Mouse (Mus musculus) embryo, embryonic 11.5 days (tissue): ENCODE measurements at regions not wholly inside any gene's neighbourhood (a gene's known extent, or its start where the extent isn't known, plus 50 kb on each side); places are given as distances from the start of the nearest gene placed in this dataset.

ENCODE experiments used
- DNase-seq: peaks from one replicate; pipeline ENCODE4 v3.0.0-alpha.2; 2012; ENCODE audit warnings: low read depth, low spot score

- DNase-seq, result peak; percentile 58
Observed at GRCm38 (mm10) chr6:139391307-139391706, 110.5 kb downstream of the Rergl start.

- no peak for DNase-seq
Observed at GRCm38 (mm10) chr6:139350939-139351338, 150.8 kb downstream of the Rergl start.

- no peak for DNase-seq
Observed at GRCm38 (mm10) chr6:139325226-139325625, 176.6 kb downstream of the Rergl start.

- no peak for DNase-seq
Observed at GRCm38 (mm10) chr6:139307651-139308050, 194.1 kb downstream of the Rergl start.

GRCm38 (mm10) chr6:139304306-139304705 is 197.5 kb downstream of the Rergl start:
- no peak for DNase-seq

GRCm38 (mm10) chr6:139295701-139296100 is 206.1 kb downstream of the Rergl start:
- DNase-seq, result no peak

- DNase-seq, result no peak
Observed at GRCm38 (mm10) chr6:139279093-139279492, 222.7 kb downstream of the Rergl start.

GRCm38 (mm10) chr6:139275512-139275911 is 226.3 kb downstream of the Rergl start:
- DNase-seq, result peak; percentile 0

- no peak for DNase-seq
Observed at GRCm38 (mm10) chr6:139253704-139254103, 248.1 kb downstream of the Rergl start.

- peak; percentile 56 for DNase-seq
Observed at GRCm38 (mm10) chr6:139248920-139249547, 252.7 kb downstream of the Rergl start.

GRCm38 (mm10) chr6:139226127-139226526 is 275.6 kb downstream of the Rergl start:
- DNase-seq, result no peak

- DNase-seq, result no peak
Observed at GRCm38 (mm10) chr6:139214488-139214887, 287.3 kb downstream of the Rergl start.

- no peak for DNase-seq
Observed at GRCm38 (mm10) chr6:139210256-139210655, 291.5 kb downstream of the Rergl start.

GRCm38 (mm10) chr6:139198601-139199000 is 303.2 kb downstream of the Rergl start:
- DNase-seq, result no peak

- no peak for DNase-seq
Observed at GRCm38 (mm10) chr6:139186431-139186830, 315.3 kb downstream of the Rergl start.

- DNase-seq, result no peak
Observed at GRCm38 (mm10) chr6:139160352-139160751, 341.4 kb downstream of the Rergl start.

- DNase-seq, result no peak
Observed at GRCm38 (mm10) chr6:139159741-139160140, 342.0 kb downstream of the Rergl start.

- DNase-seq, result no peak
Observed at GRCm38 (mm10) chr6:139154802-139155201, 347.0 kb downstream of the Rergl start.

- DNase-seq, result no peak
Observed at GRCm38 (mm10) chr6:139135693-139136092, 366.1 kb downstream of the Rergl start.

GRCm38 (mm10) chr6:139132083-139132679 is 369.6 kb downstream of the Rergl start:
- no peak for DNase-seq

- DNase-seq, result no peak
Observed at GRCm38 (mm10) chr6:139108263-139108662, 393.5 kb downstream of the Rergl start.

- DNase-seq, result no peak
Observed at GRCm38 (mm10) chr6:139103397-139103796, 398.4 kb downstream of the Rergl start.

- no peak for DNase-seq
Observed at GRCm38 (mm10) chr6:139099273-139099672, 402.5 kb downstream of the Rergl start.

GRCm38 (mm10) chr6:139075433-139075832 is 417.1 kb upstream of the Igbp1b start:
- DNase-seq, result no peak
